Mouse (Mus musculus) neural tube, embryonic 13.5 days (tissue): ENCODE results near the gene Olfr1193. TPM values are rescaled to one million over a fixed set of nuclear protein-coding genes. Genes with fewer than 3 reads are reported as not detected.
"Not testable (repeated sequence)": the region's sequence is repeated elsewhere in the genome, so short reads cannot be mapped to it uniquely, and the experiment has no call there.

Experiments
- ATAC-seq: fragments of 200-750 bp; cut with Nextera tagmentation; 2 replicates; pipeline ENCODE4 v1.8.0; 2017; ENCODE audit warnings: low read depth, mild to moderate bottlenecking, moderate TSS enrichment, moderate library complexity
- H3K27ac ChIP-seq: fragments of 300-500 bp; sonication (generic); replicated peaks from 2 replicates; pipeline ENCODE4 v1.5.1; 2015; ENCODE audit warnings: moderate library complexity, mild to moderate bottlenecking, inconsistent platforms
- H3K27me3 ChIP-seq: fragments of 300-500 bp; sonication (generic); 2 replicates; pipeline ENCODE4 v1.6.1; 2015; ENCODE audit warnings: mild to moderate bottlenecking, inconsistent platforms
- H3K36me3 ChIP-seq: fragments of 300-500 bp; sonication (generic); 2 replicates; pipeline ENCODE4 v1.6.1; 2015; ENCODE audit warnings: mild to moderate bottlenecking, inconsistent platforms
- H3K4me1 ChIP-seq: fragments of 300-500 bp; sonication (generic); replicated peaks from 2 replicates; pipeline ENCODE4 v1.6.1; 2015; ENCODE audit warnings: inconsistent platforms
- H3K4me2 ChIP-seq: fragments of 300-500 bp; sonication (generic); 2 replicates; pipeline ENCODE4 v1.6.1; 2015; ENCODE audit warnings: inconsistent platforms, mild to moderate bottlenecking, moderate library complexity
- H3K4me3 ChIP-seq: fragments of 300-500 bp; sonication (generic); 2 replicates; pipeline ENCODE4 v1.5.1; 2015; ENCODE audit warnings: mild to moderate bottlenecking, inconsistent platforms
- H3K9ac ChIP-seq: fragments of 300-500 bp; sonication (generic); 2 replicates; pipeline ENCODE4 v1.6.1; 2015; ENCODE audit warnings: moderate library complexity, mild to moderate bottlenecking, inconsistent platforms
- H3K9me3 ChIP-seq: fragments of 300-500 bp; sonication (generic); 2 replicates; pipeline ENCODE4 v1.6.1; 2016; ENCODE audit warnings: inconsistent platforms
- WGBS: fragments of 180-500 bp; shearing (Covaris S2); methylation state at CpG from one replicate; pipeline ENCODE4 v1.1.7; 2015; 5-methylcytosine and 5-hydroxymethylcytosine counted together
- polyA plus RNA-seq: library from polyadenylated mRNA; unstranded; fragments of >200 nt; fragmentation: Nextera tagmentation; extraction: Ambion mirVana; gene quantifications from 2 replicates; pipeline ENCODE4 v1.2.1, GENCODE M21; 2015

Olfr1193 gene
- polyA plus RNA-seq, result not detected in 2 replicates

DNA sequence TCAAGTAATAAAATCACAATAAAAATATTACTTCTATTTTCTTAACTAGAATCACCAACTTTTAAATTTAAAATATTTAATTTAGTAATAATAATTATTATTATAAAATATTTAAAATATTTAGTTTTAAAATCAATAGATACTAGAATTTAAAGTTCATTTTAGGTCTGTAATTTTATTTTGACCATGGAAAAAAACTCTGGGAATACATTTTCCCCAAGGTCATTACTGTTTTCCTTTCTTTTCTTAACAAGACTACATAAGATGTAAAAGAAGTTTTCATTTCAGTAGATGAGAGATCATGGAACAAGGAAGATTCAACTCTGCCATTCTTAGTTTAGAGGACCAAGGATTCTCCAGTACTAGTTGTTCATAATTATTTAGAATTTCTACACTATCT is at the start of gene Olfr1193:
Olfr1193 (plus strand) TSS at position 301 of the 400 bp plus-strand sequence.
- not testable (repeated sequence) for H3K36me3 ChIP-seq, H3K4me3 ChIP-seq, H3K27me3 ChIP-seq, H3K9me3 ChIP-seq, H3K4me2 ChIP-seq, H3K9ac ChIP-seq, ATAC-seq, H3K27ac ChIP-seq, H3K4me1 ChIP-seq

DNA sequence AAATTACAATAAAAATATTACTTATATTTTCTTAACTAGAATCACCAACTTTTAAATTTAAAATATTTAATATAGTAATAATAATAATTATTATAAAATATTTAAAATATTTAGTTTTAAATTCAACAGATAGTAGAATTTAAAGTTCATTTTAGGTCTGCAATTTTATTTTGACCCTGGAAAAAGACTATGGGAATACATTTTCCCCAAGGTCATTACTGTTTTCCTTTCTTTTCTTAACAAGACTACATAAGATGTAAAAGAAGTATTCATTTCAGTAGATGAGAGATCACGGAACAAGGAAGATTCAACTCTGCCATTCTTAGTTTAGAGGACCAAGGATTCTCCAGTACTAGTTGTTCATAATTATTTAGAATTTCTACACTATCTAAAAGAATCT is 35.2 kb upstream of the Olfr1193 start, which contains the start of gene Olfr1191-ps1:
Olfr1191-ps1 (plus strand) TSS at position 301 of the 400 bp plus-strand sequence.
- 88% methylated on average over 1 of the region's 1 CpGs for WGBS
- ATAC-seq, H3K9me3 ChIP-seq, H3K36me3 ChIP-seq, H3K9ac ChIP-seq, H3K27ac ChIP-seq, H3K4me2 ChIP-seq, H3K4me3 ChIP-seq, H3K27me3 ChIP-seq, H3K4me1 ChIP-seq: not testable (repeated sequence)

DNA sequence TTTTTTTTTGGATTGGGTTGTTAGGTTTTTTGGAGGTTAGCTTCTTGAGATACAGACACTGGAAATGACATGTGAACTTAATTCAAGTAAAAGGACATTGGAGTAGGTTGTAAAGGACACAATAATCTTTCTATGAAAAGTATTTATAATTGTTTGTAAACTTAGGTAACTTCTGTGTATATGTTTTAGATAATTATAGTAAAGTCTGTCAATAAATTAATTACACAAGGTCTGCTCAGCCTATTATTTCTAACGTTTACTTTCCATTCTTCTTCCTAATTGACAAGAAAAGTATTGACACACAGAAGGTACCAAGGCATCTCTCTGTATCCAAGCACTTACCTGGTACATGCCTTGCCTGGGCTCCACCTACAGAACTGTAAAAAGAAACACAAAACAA is 27.2 kb upstream of the Olfr1193 start, which contains the start of gene Olfr1192-ps1:
Olfr1192-ps1 (plus strand) TSS at position 301 of the 400 bp plus-strand sequence.
- ATAC-seq, result no peak
- no peaks in the 10 kb centered on the region for H3K9me3 ChIP-seq
- no peak within 1 kb of the TSS for H3K9ac ChIP-seq
- H3K4me3 ChIP-seq, result no peak within 1 kb of the TSS
- no peaks in the 10 kb centered on the region for H3K4me1 ChIP-seq
- 45% methylated on average over 1 of the region's 1 CpGs for WGBS
- H3K27me3 ChIP-seq, result no peaks in the 10 kb centered on the region
- no peak within 1 kb of the TSS for H3K27ac ChIP-seq
- no peak within 1 kb of the TSS for H3K4me2 ChIP-seq
- no peaks in the 10 kb centered on the region for H3K36me3 ChIP-seq

DNA sequence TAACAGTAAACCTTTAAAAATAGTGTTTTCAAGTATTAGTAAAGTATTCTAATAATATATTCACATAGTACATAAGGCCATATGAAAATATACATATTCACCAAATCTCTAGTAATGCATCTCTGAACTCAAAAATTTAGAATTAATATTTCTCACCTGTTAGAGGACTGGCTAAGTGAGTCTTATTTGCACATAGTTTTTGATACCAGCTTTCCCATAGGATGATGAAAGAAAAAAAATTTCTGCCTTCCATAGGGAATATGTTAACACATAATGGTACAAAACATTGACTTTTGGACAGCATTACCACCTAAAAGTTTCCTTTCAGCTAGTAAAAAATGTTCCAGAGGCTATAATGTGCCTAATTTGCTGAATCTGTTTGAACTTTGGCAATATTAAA is 13.7 kb downstream of the Olfr1193 start, which contains the start of gene Olfr1195:
Olfr1195 (minus strand) TSS at position 101 of the 400 bp plus-strand sequence.
- no peaks in the 10 kb centered on the region for H3K36me3 ChIP-seq
- no peak within 1 kb of the TSS for H3K4me3 ChIP-seq
- no peak for ATAC-seq
- H3K4me1 ChIP-seq, result no peaks in the 10 kb centered on the region
- H3K4me2 ChIP-seq, result no peak within 1 kb of the TSS
- H3K9ac ChIP-seq, result no peak within 1 kb of the TSS
- no peaks in the 10 kb centered on the region for H3K27me3 ChIP-seq
- no peak within 1 kb of the TSS for H3K27ac ChIP-seq
- H3K9me3 ChIP-seq, result no peaks in the 10 kb centered on the region

DNA sequence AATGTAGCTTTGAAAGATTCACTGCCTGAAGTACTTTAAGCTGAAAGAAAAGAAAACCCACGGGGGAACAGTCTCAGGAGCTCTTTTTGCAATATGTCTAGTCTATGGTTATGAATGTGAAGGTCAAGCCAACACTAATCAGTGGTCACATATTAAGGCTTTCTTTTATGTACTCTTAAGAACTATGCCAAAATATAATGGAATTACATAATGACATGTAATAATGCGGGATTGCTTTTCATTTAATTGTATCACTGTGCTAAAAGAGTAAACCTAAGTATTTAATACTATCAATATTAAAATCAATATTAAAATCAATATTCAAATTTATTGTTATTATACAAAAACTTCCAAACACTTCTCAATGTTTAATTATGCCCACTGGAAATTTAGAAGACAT is 29.1 kb downstream of the Olfr1193 start, which contains the start of gene Olfr1196:
Olfr1196 (minus strand) TSS at position 101 of the 400 bp plus-strand sequence.
- H3K4me2 ChIP-seq, result no peak within 1 kb of the TSS
- no peaks in the 10 kb centered on the region for H3K9me3 ChIP-seq
- H3K27ac ChIP-seq, result no peak within 1 kb of the TSS
- WGBS, result 93% methylated on average over 2 of the region's 2 CpGs
- no peak for ATAC-seq
- no peaks in the 10 kb centered on the region for H3K27me3 ChIP-seq
- no peak within 1 kb of the TSS for H3K4me3 ChIP-seq
- no peaks in the 10 kb centered on the region for H3K4me1 ChIP-seq
- no peaks in the 10 kb centered on the region for H3K36me3 ChIP-seq
- no peak within 1 kb of the TSS for H3K9ac ChIP-seq

Other genes with a start within 250 kb of the Olfr1193 start
- not detected in 2 replicates for gene Olfr1181, start 249.5 kb upstream of the Olfr1193 start, polyA plus RNA-seq
- gene Gm13757, start 226.5 kb upstream of the Olfr1193 start, polyA plus RNA-seq, result not detected in 2 replicates
- not detected in 2 replicates for gene Olfr1183, start 220.8 kb upstream of the Olfr1193 start, polyA plus RNA-seq
- not detected in 2 replicates for gene Olfr1184, start 192.0 kb upstream of the Olfr1193 start, polyA plus RNA-seq
- not detected in 2 replicates for gene Olfr1185-ps1, start 182.3 kb upstream of the Olfr1193 start, polyA plus RNA-seq
- not detected in 2 replicates for gene Olfr1186, start 157.1 kb upstream of the Olfr1193 start, polyA plus RNA-seq
- not detected in 2 replicates for gene Olfr1188, start 118.7 kb upstream of the Olfr1193 start, polyA plus RNA-seq
- not detected in 2 replicates for gene Olfr1189, start 89.2 kb upstream of the Olfr1193 start, polyA plus RNA-seq
- not detected in 2 replicates for gene Olfr1191-ps1, start 35.1 kb upstream of the Olfr1193 start, polyA plus RNA-seq
- gene Olfr1192-ps1, start 27.1 kb upstream of the Olfr1193 start, polyA plus RNA-seq, result not detected in 2 replicates
- not detected in 2 replicates for gene Olfr1195, start 13.6 kb downstream of the Olfr1193 start, polyA plus RNA-seq
- not detected in 2 replicates for gene Olfr1196, start 29.0 kb downstream of the Olfr1193 start, polyA plus RNA-seq
- gene Olfr1197, start 56.7 kb downstream of the Olfr1193 start, polyA plus RNA-seq, result not detected in 2 replicates
- gene Olfr1198, start 75.7 kb downstream of the Olfr1193 start, polyA plus RNA-seq, result not detected in 2 replicates
- gene Olfr1199, start 84.8 kb downstream of the Olfr1193 start, polyA plus RNA-seq, result not detected in 2 replicates
- gene Olfr1200, start 94.9 kb downstream of the Olfr1193 start, polyA plus RNA-seq, result not detected in 2 replicates
- gene Olfr1201, start 117.4 kb downstream of the Olfr1193 start, polyA plus RNA-seq, result not detected in 2 replicates
- gene Olfr1202, start 138.9 kb downstream of the Olfr1193 start, polyA plus RNA-seq, result not detected in 2 replicates
- not detected in 2 replicates for gene Olfr1205, start 154.1 kb downstream of the Olfr1193 start, polyA plus RNA-seq
- not detected in 2 replicates for gene Olfr1204, start 173.7 kb downstream of the Olfr1193 start, polyA plus RNA-seq
- gene Olfr1206, start 187.6 kb downstream of the Olfr1193 start, polyA plus RNA-seq, result not detected in 2 replicates
- not detected in 2 replicates for gene Olfr1208, start 226.7 kb downstream of the Olfr1193 start, polyA plus RNA-seq
- not detected in 2 replicates for gene Olfr1209, start 239.5 kb downstream of the Olfr1193 start, polyA plus RNA-seq